Mouse (Mus musculus) ovary, postnatal 14 days (tissue): Measurements from ENCODE around the gene Vmn2r73.
A peak's percentile ranks its signal among the peaks of the same experiment; 100 is the strongest.

Experiments
- DNase-seq: peaks from one replicate; pipeline ENCODE4 v3.0.0; 2022; ENCODE audit warnings: low spot score

Gene Vmn2r73

DNA sequence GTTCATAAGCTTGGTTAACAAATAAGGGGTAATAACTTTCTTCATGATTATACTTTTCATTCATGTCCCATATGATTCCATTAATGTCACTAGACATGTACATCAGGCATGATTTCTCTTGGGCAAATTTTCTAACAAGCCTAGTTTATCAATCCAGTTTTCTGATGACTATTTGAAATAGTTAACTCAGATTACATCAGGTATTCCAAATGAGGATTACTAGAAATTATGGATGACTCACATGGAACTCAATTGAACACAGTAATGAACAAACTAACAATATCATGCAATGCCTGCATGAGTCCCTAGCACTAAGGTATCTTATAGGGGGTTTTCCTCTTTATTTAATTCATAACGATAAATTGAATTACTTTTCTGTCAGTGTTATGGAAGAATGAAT is at the start of gene Vmn2r73:
Gene Vmn2r73 (minus strand): TSS at position 101 of the 400 bp plus-strand sequence.
- no peak for DNase-seq

DNA sequence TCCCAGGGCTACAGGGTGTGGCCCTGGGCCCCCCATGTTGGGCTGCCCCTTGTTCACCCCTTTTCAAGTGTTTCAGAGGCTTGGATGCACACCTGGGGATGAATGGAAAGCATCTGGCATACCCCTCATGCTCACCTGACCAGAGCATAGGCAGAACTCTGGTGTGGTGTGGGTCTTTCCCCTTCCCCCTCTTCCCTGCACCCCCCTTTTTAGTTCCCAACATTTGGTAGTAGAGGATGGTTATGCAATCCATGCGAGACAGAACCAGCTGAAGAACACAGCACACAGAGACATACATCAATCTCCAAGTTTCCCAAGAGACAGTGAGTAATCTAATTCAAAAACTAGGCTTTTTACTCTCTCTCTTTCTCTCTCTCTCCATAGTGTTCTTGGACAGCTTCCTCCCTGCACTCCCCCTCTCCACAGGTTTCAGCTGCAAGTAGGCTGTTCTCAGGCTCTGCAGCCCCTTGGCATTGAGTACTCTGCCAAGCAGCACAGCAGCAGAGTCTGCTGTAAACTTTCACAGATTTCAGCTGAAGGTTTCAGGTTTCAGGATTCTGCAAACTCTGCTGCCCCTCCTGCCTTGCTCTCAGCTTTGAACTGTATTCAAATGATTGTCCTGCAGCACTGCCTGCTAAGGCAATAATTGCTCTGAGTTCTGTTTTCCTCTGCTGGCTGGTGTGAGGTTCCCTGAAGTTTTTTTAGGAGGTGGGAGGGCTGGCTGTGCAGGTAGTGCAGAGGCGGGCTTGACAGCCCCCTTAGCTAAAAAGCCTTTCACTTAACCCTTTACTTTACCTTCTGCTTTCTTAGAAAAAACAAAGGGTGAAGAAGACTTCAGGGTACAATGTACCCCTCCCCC is 35.7 kb downstream of the Vmn2r73 start:
- DNase-seq = no peak

DNA sequence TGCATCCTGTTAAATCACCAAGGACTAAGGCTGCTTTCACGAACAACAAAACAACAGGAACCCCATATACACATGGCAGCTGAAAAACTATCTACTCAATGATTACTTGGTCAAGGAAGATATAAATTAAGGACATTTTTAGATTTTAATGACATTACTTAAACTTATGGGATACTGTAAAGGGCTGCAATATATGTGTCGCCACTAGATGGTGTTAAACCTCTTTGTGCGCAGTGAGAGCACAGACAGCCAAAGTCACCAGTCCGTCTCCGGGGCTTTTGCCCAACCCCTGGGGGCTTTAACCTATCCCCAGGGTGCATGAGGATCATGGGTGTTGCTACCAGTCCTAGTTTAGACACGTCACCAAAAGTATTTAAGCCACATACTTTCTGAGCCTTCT is 58.0 kb downstream of the Vmn2r73 start:
- peak; percentile 2 for DNase-seq
